Mouse (Mus musculus): Measurements from ENCODE around the gene Slfn1. TPM values are rescaled to one million over a fixed set of nuclear protein-coding genes. Genes with fewer than 3 reads are reported as not detected.
"Not testable (repeated sequence)": the region's sequence is repeated elsewhere in the genome, so short reads cannot be mapped to it uniquely, and the experiment has no call there.

The Slfn1 gene
- polyA plus RNA-seq, 1 experiment from 2014 or later, result not detected

DNA sequence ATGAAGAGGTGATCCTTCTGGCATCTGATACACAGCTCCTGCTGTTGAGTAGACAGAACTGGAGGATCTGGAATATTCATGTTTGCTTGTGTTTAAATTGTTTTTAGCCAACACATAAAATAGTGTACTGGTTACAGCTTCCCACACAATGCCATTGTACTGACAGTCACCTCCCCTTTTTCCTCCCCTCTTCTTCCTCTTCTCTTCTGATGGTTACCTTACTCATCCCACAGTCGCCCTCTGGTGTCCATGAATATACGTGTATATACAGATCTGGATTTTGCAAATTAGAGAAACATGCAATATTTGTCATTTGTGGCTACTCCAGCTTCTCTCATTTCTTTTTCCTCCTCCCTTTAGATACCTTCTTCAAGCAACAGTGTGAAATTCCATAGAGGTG lies 1.5 kb upstream of the Slfn1 start:
- WGBS, result 23% methylated on average over 2 of the region's 2 CpGs
- no peaks in the 10 kb centered on the region for H3K9me3 ChIP-seq (replicated peaks)

DNA sequence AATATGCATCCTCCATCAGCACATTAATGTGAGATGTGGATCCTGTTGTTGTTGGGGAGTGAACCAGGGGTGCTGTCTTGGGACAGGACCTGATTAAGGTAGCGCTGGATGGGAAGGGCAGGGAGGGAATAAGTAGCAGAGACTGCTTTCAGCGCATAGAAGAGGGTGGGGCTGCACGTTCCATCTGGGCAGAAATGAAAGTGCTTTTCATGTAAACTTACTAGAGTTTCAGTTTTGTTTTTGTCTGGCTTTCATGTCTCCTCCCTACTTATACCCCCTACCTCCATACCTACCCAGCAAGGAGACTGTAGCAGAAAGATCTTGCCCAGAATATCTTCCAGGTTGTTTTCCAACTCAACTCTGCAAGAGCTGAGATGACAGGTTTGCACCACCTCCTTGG lies 1.4 kb downstream of the Slfn1 start:
- no peak overlapping the region for H3K27ac ChIP-seq (ENCODE audit: poor library complexity, severe bottlenecking)
- H3K4me1 ChIP-seq (replicated peaks), result no peaks in the 10 kb centered on the region
- H3K9me3 ChIP-seq (replicated peaks), result no peaks in the 10 kb centered on the region
- 48% methylated on average over 3 of the region's 3 CpGs for WGBS
- no peak overlapping the region for H3K4me2 ChIP-seq
- H3K27me3 ChIP-seq (replicated peaks), result no peaks in the 10 kb centered on the region
- H3K4me3 ChIP-seq, result no peak overlapping the region
- H3K9ac ChIP-seq, result no peak overlapping the region
- no peak for ATAC-seq (ENCODE audit: insufficient number of reproducible peaks, low FRiP score)
- H3K36me3 ChIP-seq, result no peaks in the 10 kb centered on the region

More for the DNA sequence above, 1.5 kb upstream of the Slfn1 start:
- no peak for ATAC-seq (ENCODE audit: insufficient number of reproducible peaks, low FRiP score)
- Histone ChIP-seq H3K9ac (no peak overlapping the region), H3K4me1 (replicated peaks) (no peaks in the 10 kb centered on the region), H3K27me3 (replicated peaks) (no peaks in the 10 kb centered on the region), H3K36me3 (no peaks in the 10 kb centered on the region), H3K27ac (ENCODE audit: poor library complexity, severe bottlenecking) (no peak overlapping the region), H3K4me2 (no peak overlapping the region), H3K4me3 (no peak overlapping the region)

DNA sequence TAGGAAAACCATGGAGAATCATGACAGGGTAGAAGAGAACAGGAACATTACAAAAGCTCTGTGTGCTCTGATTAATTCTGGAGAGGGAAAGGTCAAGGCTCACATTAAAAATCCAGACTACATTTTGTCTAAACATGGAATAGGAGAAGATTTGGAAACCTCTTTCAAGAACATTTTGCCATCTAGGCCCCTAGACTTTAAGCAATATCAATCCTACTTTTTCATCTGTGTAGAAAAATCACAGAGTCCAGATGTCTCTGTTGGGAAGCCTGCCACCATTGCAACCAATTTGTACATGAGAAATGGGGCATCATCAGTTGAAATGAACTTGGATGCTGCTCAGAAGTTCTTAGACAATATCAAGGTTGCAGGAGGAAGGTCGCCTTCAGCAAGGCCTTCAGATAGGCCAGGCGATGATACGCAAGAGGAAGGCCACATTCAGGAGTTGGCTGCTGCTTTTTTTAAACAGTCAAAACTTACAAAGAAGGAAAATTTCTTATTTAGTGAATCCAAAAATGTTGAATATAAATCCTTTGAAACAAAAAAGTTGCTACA lies 4.6 kb downstream of the Slfn1 start:
- no peak overlapping the region for H3K9ac ChIP-seq
- 83% methylated on average over 3 of the region's 3 CpGs for WGBS

DNA sequence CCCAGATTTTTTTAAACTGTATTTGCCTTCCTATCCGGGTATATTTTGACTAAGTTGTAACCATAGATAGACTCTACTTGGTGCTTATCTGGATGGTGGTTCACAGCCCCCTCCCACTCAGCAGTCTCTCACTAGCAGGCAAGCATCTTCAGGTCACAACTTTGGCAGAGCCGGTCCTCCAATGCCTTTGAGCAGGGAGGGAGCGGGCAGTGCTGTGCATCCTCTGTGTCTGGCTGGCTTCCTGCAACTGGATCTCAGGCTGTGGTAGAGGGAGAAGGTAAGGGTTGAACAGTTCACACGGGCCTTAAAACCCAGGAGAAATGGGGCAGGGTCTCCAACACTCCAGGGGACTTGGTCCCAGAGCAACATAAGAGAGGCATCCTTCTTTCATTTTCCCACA lies 6.5 kb downstream of the Slfn1 start:
- Histone ChIP-seq H3K36me3 (no peaks in the 10 kb centered on the region), H3K27ac (ENCODE audit: poor library complexity, severe bottlenecking) (no peak overlapping the region), H3K4me1 (replicated peaks) (no peaks in the 10 kb centered on the region), H3K4me2 (no peak overlapping the region), H3K4me3 (no peak overlapping the region), H3K9ac (no peak overlapping the region), H3K27me3 (replicated peaks) (no peaks in the 10 kb centered on the region), H3K9me3 (replicated peaks) (no peaks in the 10 kb centered on the region)
- WGBS, result 50% methylated on average over 4 of the region's 4 CpGs
- no peak for ATAC-seq (ENCODE audit: insufficient number of reproducible peaks, low FRiP score)

More for the DNA sequence above, 4.6 kb downstream of the Slfn1 start:
- no peaks in the 10 kb centered on the region for H3K27me3 ChIP-seq (replicated peaks)
- H3K9me3 ChIP-seq (replicated peaks), result no peaks in the 10 kb centered on the region
- no peaks in the 10 kb centered on the region for H3K4me1 ChIP-seq (replicated peaks)
- no peaks in the 10 kb centered on the region for H3K36me3 ChIP-seq
- H3K4me2 ChIP-seq, result no peak overlapping the region
- no peak overlapping the region for H3K4me3 ChIP-seq
- no peak overlapping the region for H3K27ac ChIP-seq (ENCODE audit: poor library complexity, severe bottlenecking)
- no peak for ATAC-seq (ENCODE audit: insufficient number of reproducible peaks, low FRiP score)

DNA sequence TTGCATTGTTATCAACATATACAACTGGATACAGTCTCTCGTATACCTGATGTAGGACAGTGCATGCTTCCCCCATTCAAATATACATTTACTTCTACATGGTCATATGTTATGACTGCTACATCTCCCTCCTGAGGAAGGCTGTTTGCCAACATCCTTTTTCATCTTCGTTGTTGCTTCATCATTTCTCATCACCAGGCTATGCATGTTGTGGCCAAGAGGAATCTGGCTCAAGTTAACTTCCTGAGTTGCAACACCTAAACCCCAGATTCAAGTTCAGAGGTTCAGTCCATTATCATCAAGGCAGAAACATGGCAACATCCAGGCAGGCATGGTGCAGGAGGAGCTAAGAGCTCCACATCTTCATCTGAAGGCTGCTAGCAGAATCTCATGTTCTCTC lies 8.3 kb downstream of the Slfn1 start:
- no peaks in the 10 kb centered on the region for H3K27me3 ChIP-seq (replicated peaks)
- no peak overlapping the region for H3K9ac ChIP-seq
- 77% methylated on average over 2 of the region's 2 CpGs for whole genome bisulfite sequencing
- H3K4me1 ChIP-seq (replicated peaks), result no peaks in the 10 kb centered on the region
- H3K4me3 ChIP-seq, result no peak overlapping the region
- no peak for ATAC-seq (ENCODE audit: insufficient number of reproducible peaks, low FRiP score)
- no peak overlapping the region for H3K27ac ChIP-seq (ENCODE audit: poor library complexity, severe bottlenecking)
- H3K9me3 ChIP-seq (replicated peaks), result no peaks in the 10 kb centered on the region
- no peak overlapping the region for H3K4me2 ChIP-seq
- no peaks in the 10 kb centered on the region for H3K36me3 ChIP-seq

DNA sequence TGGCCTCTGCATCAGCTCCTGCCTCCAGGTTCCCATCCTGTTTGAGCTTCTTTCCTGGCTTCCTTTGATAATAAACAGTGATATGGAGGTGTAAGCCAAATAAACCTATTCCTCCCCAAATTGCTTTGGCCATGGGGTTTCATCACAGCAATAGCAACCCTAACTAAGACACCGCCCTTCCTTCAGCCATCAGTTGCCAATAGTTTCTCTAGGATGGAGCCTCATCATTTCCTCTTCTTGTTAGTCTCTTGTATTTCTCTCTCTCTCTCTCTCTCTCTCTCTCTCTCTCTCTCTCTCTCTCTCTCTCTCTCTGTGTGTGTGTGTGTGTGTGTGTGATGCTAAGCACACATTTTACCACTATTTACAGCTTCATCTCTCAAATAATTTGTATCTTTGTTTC lies 9.0 kb downstream of the Slfn1 start:
- ATAC-seq (ENCODE audit: insufficient number of reproducible peaks, low FRiP score); H3K27ac ChIP-seq (ENCODE audit: poor library complexity, severe bottlenecking); H3K27me3 ChIP-seq (replicated peaks); H3K36me3 ChIP-seq; H3K9ac ChIP-seq; H3K4me3 ChIP-seq; H3K9me3 ChIP-seq (replicated peaks); H3K4me1 ChIP-seq (replicated peaks); H3K4me2 ChIP-seq: not testable (repeated sequence)
- 100% methylated on average over 1 of the region's 1 CpGs for WGBS

DNA sequence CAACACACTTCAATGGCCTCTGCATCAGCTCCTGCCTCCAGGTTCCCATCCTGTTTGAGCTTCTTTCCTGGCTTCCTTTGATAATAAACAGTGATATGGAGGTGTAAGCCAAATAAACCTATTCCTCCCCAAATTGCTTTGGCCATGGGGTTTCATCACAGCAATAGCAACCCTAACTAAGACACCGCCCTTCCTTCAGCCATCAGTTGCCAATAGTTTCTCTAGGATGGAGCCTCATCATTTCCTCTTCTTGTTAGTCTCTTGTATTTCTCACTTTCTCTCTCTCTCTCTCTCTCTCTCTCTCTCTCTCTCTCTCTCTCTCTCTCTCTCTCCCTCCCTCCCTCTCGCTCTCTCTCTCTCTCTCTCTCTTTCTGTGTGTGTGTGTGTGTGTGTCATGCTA lies 20.6 kb downstream of the Slfn1 start:
- not testable (repeated sequence) for H3K36me3 ChIP-seq; ATAC-seq (ENCODE audit: insufficient number of reproducible peaks, low FRiP score); H3K27me3 ChIP-seq (replicated peaks); H3K9me3 ChIP-seq (replicated peaks); H3K4me1 ChIP-seq (replicated peaks); H3K27ac ChIP-seq (ENCODE audit: poor library complexity, severe bottlenecking); H3K4me2 ChIP-seq; H3K9ac ChIP-seq; H3K4me3 ChIP-seq
- WGBS, result 100% methylated on average over 1 of the region's 2 CpGs

DNA sequence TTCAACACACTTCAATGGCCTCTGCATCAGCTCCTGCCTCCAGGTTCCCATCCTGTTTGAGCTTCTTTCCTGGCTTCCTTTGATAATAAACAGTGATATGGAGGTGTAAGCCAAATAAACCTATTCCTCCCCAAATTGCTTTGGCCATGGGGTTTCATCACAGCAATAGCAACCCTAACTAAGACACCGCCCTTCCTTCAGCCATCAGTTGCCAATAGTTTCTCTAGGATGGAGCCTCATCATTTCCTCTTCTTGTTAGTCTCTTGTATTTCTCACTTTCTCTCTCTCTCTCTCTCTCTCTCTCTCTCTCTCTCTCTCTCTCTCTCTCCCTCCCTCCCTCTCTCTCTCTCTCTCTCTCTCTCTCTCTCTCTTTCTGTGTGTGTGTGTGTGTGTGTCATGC lies 32.3 kb downstream of the Slfn1 start:
- H3K9me3 ChIP-seq (replicated peaks); H3K4me3 ChIP-seq; ATAC-seq (ENCODE audit: insufficient number of reproducible peaks, low FRiP score); H3K9ac ChIP-seq; H3K27ac ChIP-seq (ENCODE audit: poor library complexity, severe bottlenecking); H3K4me2 ChIP-seq; H3K27me3 ChIP-seq (replicated peaks); H3K4me1 ChIP-seq (replicated peaks); H3K36me3 ChIP-seq: not testable (repeated sequence)
- WGBS, result no CpG with 5 or more reads among the region's 1 CpGs

Other genes starting within 250 kb of the Slfn1 start
- 6.7 and 6.8 TPM in 2 replicates for gene Rffl, start 245.6 kb upstream of the Slfn1 start, polyA plus RNA-seq (2016; fragmentation: Nextera tagmentation; extraction: Ambion mirVana)
- 13.0 and 14.6 TPM in 2 replicates for gene Rad51d, start 226.2 kb upstream of the Slfn1 start, polyA plus RNA-seq (2016; fragmentation: Nextera tagmentation; extraction: Ambion mirVana)
- 0.10 and 0.12 TPM in 2 replicates for gene Fndc8, start 224.7 kb upstream of the Slfn1 start, polyA plus RNA-seq (2016; fragmentation: Nextera tagmentation; extraction: Ambion mirVana)
- gene Nle1, start 208.4 kb upstream of the Slfn1 start, polyA plus RNA-seq (2016; fragmentation: Nextera tagmentation; extraction: Ambion mirVana), result 20.0 and 22.0 TPM in 2 replicates
- gene Unc45b, start 206.3 kb upstream of the Slfn1 start, polyA plus RNA-seq (2016; fragmentation: Nextera tagmentation; extraction: Ambion mirVana), result 199 and 203 TPM in 2 replicates
- gene Slfn5, start 165.5 kb upstream of the Slfn1 start, polyA plus RNA-seq (2016; fragmentation: Nextera tagmentation; extraction: Ambion mirVana), result 2.5 and 2.7 TPM in 2 replicates
- gene Slfn9, start 125.0 kb upstream of the Slfn1 start, polyA plus RNA-seq (2016; fragmentation: Nextera tagmentation; extraction: Ambion mirVana), result 19.9 and 20.3 TPM in 2 replicates
- gene Slfn8, start 96.0 kb upstream of the Slfn1 start, polyA plus RNA-seq (2016; fragmentation: Nextera tagmentation; extraction: Ambion mirVana), result 0.26 and 0.36 TPM in 2 replicates
- gene Slfn2, start 51.7 kb upstream of the Slfn1 start, polyA plus RNA-seq (2016; fragmentation: Nextera tagmentation; extraction: Ambion mirVana), result 2.6 and 3.4 TPM in 2 replicates
- gene Slfn4, start 58.3 kb downstream of the Slfn1 start, polyA plus RNA-seq (2016; fragmentation: Nextera tagmentation; extraction: Ambion mirVana), result not detected in 2 replicates
- 1.1 and 1.2 TPM in 2 replicates for gene Slfn3, start 74.5 kb downstream of the Slfn1 start, polyA plus RNA-seq (2016; fragmentation: Nextera tagmentation; extraction: Ambion mirVana)
- 3.0 and 3.4 TPM in 2 replicates for gene Slfn14, start 169.9 kb downstream of the Slfn1 start, polyA plus RNA-seq (2016; fragmentation: Nextera tagmentation; extraction: Ambion mirVana)
- 53.8 and 58.7 TPM in 2 replicates for gene Ap2b1, start 182.2 kb downstream of the Slfn1 start, polyA plus RNA-seq (2016; fragmentation: Nextera tagmentation; extraction: Ambion mirVana)
- gene Pex12, start 185.7 kb downstream of the Slfn1 start, polyA plus RNA-seq (2016; fragmentation: Nextera tagmentation; extraction: Ambion mirVana), result 9.9 and 10.2 TPM in 2 replicates

All from heart, embryonic 12.5 days (tissue).